Mouse (Mus musculus) midbrain, embryonic 11.5 days (tissue): ENCODE results near the gene Cdh6. TPM values are rescaled to one million over a fixed set of nuclear protein-coding genes. Genes with fewer than 3 reads are reported as not detected.
A peak's percentile ranks its signal among the peaks of the same experiment; 100 is the strongest.

Source experiments
- ATAC-seq: fragments of 200-750 bp; cut with Nextera tagmentation; 2 replicates; pipeline ENCODE4 v1.8.0; 2017; ENCODE audit warnings: moderate TSS enrichment, moderate library complexity; ENCODE audit not compliant: low FRiP score
- DNase-seq: peaks from one replicate; pipeline ENCODE4 v3.0.0; 2015; ENCODE audit warnings: low spot score; ENCODE audit errors: missing footprints
- H3K27ac ChIP-seq: fragments of 300-500 bp; sonication (generic); 2 replicates; pipeline ENCODE4 v1.5.1; 2014; ENCODE audit warnings: low read depth, low read length
- H3K27me3 ChIP-seq: fragments of 300-500 bp; sonication (generic); 2 replicates; pipeline ENCODE4 v1.6.1; 2014; ENCODE audit warnings: mild to moderate bottlenecking, low read length, moderate library complexity, mixed read lengths; ENCODE audit not compliant: control insufficient read depth, insufficient read depth
- H3K36me3 ChIP-seq: fragments of 300-500 bp; sonication (generic); 2 replicates; pipeline ENCODE4 v1.6.1; 2014; ENCODE audit warnings: mild to moderate bottlenecking, low read length, moderate library complexity, mixed read lengths; ENCODE audit not compliant: control insufficient read depth, insufficient read depth
- H3K4me1 ChIP-seq: fragments of 300-500 bp; sonication (generic); 2 replicates; pipeline ENCODE4 v1.6.1; 2014; ENCODE audit warnings: low read length; ENCODE audit not compliant: control insufficient read depth, insufficient read depth
- H3K4me2 ChIP-seq: fragments of 300-500 bp; sonication (generic); 2 replicates; pipeline ENCODE4 v1.6.1; 2014; ENCODE audit warnings: mild to moderate bottlenecking, moderate library complexity
- H3K4me3 ChIP-seq: fragments of 300-500 bp; sonication (generic); 2 replicates; pipeline ENCODE4 v1.5.1; 2014; ENCODE audit warnings: low read depth, low read length
- H3K9ac ChIP-seq: fragments of 300-500 bp; sonication (generic); 2 replicates; pipeline ENCODE4 v1.6.1; 2014; ENCODE audit warnings: low read length
- H3K9me3 ChIP-seq: fragments of 300-500 bp; sonication (generic); 2 replicates; pipeline ENCODE4 v1.6.1; 2016; ENCODE audit warnings: low read length; ENCODE audit not compliant: control insufficient read depth
- WGBS: fragments of 180-500 bp; shearing (Covaris S2); extraction: QIAGEN DNeasy Blood & Tissue Kit; methylation state at CpG from one replicate; pipeline ENCODE4 v1.1.7; 2014; 5-methylcytosine and 5-hydroxymethylcytosine counted together
- polyA plus RNA-seq: library from polyadenylated mRNA; unstranded; fragments of >200 nt; fragmentation: Nextera tagmentation; extraction: Ambion mirVana; gene quantifications from 2 replicates; pipeline ENCODE4 v1.2.1, GENCODE M21; 2014

Cdh6 gene
- polyA plus RNA-seq, 1 experiment from 2014 or later = 7.4 TPM

- Histone ChIP-seq H3K4me3 (peak overlapping the region; percentile 70), H3K9me3 (no peaks in the 10 kb centered on the region), H3K4me1 (peaks cover 12% of the 10 kb centered on the region), H3K9ac (peak overlapping the region; percentile 83), H3K4me2 (peak overlapping the region; percentile 72), H3K27me3 (peaks cover 7% of the 10 kb centered on the region), H3K27ac (peak overlapping the region; percentile 81), H3K36me3 (no peaks in the 10 kb centered on the region)
- under 1% methylated on average over 26 of the region's 26 CpGs for WGBS
- ATAC-seq (0 out of 2 replicates have a peak, but pooled peaks have one; percentile 14), DNase-seq (peak; percentile 97)
Observed at GRCm38 (mm10) chr15:13172365-13173070, 957 bp downstream of the Cdh6 start.

- no peaks in the 10 kb centered on the region for H3K9me3 ChIP-seq
- no peak overlapping the region for H3K27ac ChIP-seq
- ATAC-seq = no peak
Observed at GRCm38 (mm10) chr15:13171486-13172364, 1.8 kb downstream of the Cdh6 start.

GRCm38 (mm10) chr15:13165094-13165885, 8.2 kb downstream of the Cdh6 start:
- no peaks in the 10 kb centered on the region for H3K27me3 ChIP-seq
- H3K4me2 ChIP-seq = no peak overlapping the region
- no peak overlapping the region for H3K4me3 ChIP-seq
- H3K9me3 ChIP-seq = no peaks in the 10 kb centered on the region
- no peak for ATAC-seq
- H3K36me3 ChIP-seq = no peaks in the 10 kb centered on the region
- H3K4me1 ChIP-seq = no peaks in the 10 kb centered on the region
- no peak overlapping the region for H3K27ac ChIP-seq
- peak; percentile 84 for DNase-seq
- H3K9ac ChIP-seq = no peak overlapping the region
- 93% methylated on average over 13 of the region's 13 CpGs for WGBS

More at GRCm38 (mm10) chr15:13171486-13172364, 1.8 kb downstream of the Cdh6 start:
- peaks cover 12% of the 10 kb centered on the region for H3K4me1 ChIP-seq
- peak overlapping the region; percentile 72 for H3K4me2 ChIP-seq
- 5% methylated on average over 16 of the region's 16 CpGs for WGBS
- peak; percentile 94 for DNase-seq
- H3K36me3 ChIP-seq = no peaks in the 10 kb centered on the region
- H3K9ac ChIP-seq = peak overlapping the region; percentile 83
- H3K27me3 ChIP-seq = peaks cover 7% of the 10 kb centered on the region
- peak overlapping the region; percentile 70 for H3K4me3 ChIP-seq

DNA sequence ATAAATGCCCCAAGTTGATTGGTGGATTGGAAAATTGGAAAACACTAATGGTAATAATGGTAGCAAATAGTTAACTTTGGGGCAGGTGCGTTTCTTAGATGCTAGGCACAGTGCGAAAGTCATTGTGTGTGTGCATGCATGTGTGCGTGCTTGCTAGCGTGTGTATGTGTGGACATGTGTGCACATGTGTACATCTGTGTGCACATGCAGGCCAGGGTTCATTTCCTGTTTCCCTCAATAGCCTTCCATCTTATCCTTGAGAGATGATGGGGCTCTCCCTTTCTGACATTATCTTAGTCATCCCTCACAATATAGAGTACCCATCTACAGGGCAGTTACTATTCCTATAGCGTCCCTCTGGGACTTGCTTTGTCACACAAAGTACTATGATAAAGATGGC, 17.7 kb downstream of the Cdh6 start:
- no peaks in the 10 kb centered on the region for H3K4me1 ChIP-seq
- H3K27me3 ChIP-seq = no peaks in the 10 kb centered on the region
- WGBS = 92% methylated on average over 5 of the region's 5 CpGs
- no peak overlapping the region for H3K4me3 ChIP-seq
- no peak overlapping the region for H3K4me2 ChIP-seq
- ATAC-seq = no peak
- no peaks in the 10 kb centered on the region for H3K9me3 ChIP-seq
- H3K27ac ChIP-seq = no peak overlapping the region
- no peak for DNase-seq
- no peak overlapping the region for H3K9ac ChIP-seq
- H3K36me3 ChIP-seq = no peaks in the 10 kb centered on the region

DNA sequence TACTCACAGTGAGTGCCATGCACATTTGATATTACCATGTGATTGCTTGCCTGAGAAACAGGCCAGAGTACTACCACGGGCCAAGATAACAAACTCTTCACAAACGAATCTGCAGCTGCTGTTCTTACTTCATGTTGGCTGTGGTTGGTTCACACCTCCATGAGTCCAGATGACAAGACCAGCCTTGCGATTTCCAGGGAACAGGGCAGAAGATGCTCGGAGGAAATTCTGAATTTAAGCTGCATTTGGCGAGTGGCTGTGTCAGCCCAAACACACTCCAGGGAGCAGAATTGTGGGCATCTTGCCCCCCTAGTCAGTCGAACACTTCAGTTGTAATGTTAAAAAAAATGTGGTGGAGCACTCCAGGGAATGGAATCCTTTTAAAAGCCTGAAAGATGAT, 18.1 kb downstream of the Cdh6 start:
- ATAC-seq (no peak), DNase-seq (no peak)
- H3K27ac ChIP-seq = no peak overlapping the region
- H3K4me1 ChIP-seq = no peaks in the 10 kb centered on the region
- H3K4me3 ChIP-seq = no peak overlapping the region
- no peaks in the 10 kb centered on the region for H3K36me3 ChIP-seq
- no peak overlapping the region for H3K9ac ChIP-seq
- no peak overlapping the region for H3K4me2 ChIP-seq
- WGBS = 90% methylated on average over 6 of the region's 6 CpGs
- H3K27me3 ChIP-seq = no peaks in the 10 kb centered on the region
- no peaks in the 10 kb centered on the region for H3K9me3 ChIP-seq

- Histone ChIP-seq H3K9me3 (no peaks in the 10 kb centered on the region), H3K4me3 (no peak overlapping the region), H3K9ac (no peak overlapping the region), H3K4me2 (no peak overlapping the region), H3K27me3 (no peaks in the 10 kb centered on the region), H3K36me3 (no peaks in the 10 kb centered on the region), H3K4me1 (peaks cover 2% of the 10 kb centered on the region; the same call in 1 of the 2 replicates), H3K27ac (no peak overlapping the region)
- DNase-seq (no peak), ATAC-seq (no peak)
- WGBS = 78% methylated on average over 4 of the region's 4 CpGs
Observed at GRCm38 (mm10) chr15:13141983-13142382, 31.5 kb downstream of the Cdh6 start.

DNA sequence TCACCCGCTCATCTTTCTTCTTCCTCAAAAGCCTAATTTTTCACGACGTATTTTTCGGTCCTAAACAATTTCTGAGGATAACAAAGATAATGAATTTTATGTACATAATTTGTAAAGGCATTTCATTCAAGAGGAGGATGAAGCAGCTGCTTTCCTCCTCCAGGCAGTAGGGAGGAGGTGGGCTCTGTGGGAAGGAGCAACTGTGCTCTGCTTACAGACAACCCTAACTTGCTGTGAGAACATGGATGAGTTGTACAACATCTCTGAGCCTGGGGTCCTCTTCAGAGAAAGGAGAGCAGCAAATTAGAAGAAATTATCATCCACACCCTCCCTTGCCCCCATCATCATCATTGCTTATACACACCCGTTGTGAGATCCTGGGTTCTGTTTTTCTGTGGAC, 33.8 kb downstream of the Cdh6 start:
- Histone ChIP-seq H3K27me3 (no peaks in the 10 kb centered on the region), H3K4me3 (no peak overlapping the region), H3K9me3 (no peaks in the 10 kb centered on the region), H3K36me3 (no peaks in the 10 kb centered on the region), H3K4me2 (no peak overlapping the region), H3K4me1 (peaks cover 2% of the 10 kb centered on the region; the same call in 1 of the 2 replicates), H3K27ac (no peak overlapping the region), H3K9ac (no peak overlapping the region)
- 86% methylated on average over 5 of the region's 5 CpGs for WGBS
- ATAC-seq = no peak
- no peak for DNase-seq

DNA sequence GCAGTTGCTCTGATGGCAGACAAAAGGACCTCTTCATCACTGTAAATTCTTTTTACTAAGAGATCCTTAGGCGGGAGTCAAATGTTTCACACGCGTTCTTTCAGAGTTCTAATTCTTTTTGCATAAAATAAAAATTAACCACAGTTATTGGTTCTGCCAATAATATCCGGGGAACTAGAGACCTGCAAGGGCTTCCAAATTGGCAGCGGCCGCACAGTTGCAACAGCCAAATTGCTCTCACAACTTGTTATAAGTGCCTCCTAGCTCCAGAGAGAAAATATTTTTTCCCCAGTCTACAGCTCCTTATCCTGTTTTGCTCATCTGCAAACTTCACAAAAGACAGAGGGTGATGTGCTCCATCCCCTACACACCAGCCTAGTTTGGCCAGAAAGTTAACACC, 36.3 kb downstream of the Cdh6 start:
- ATAC-seq (no peak), DNase-seq (no peak)
- peaks cover 2% of the 10 kb centered on the region; the same call in 1 of the 2 replicates for H3K4me1 ChIP-seq
- no peaks in the 10 kb centered on the region for H3K27me3 ChIP-seq
- WGBS = 98% methylated on average over 6 of the region's 6 CpGs
- H3K4me3 ChIP-seq = no peak overlapping the region
- no peak overlapping the region for H3K9ac ChIP-seq
- no peaks in the 10 kb centered on the region for H3K9me3 ChIP-seq
- no peaks in the 10 kb centered on the region for H3K36me3 ChIP-seq
- no peak overlapping the region for H3K27ac ChIP-seq
- no peak overlapping the region for H3K4me2 ChIP-seq
